Mouse (Mus musculus): ENCODE data around the gene Gcnt2.

GRCm38 (mm10) chr13:40841146-40841787 lies 18.3 kb upstream of the Gcnt2 start:
- TF ChIP-seq CTCF (IDR thresholded peaks at IDR 0.05; ENCODE audit: extremely low read depth, insufficient read depth, low read length) = no peak
- no peak for TF ChIP-seq POLR2A (IDR thresholded peaks at IDR 0.05; ENCODE audit: extremely low read depth, insufficient read depth, low read length)

Measured in cortical plate, adult 2 months (tissue).